Mouse (Mus musculus) C2C12 (cell line): ENCODE data around the gene Yap1. TPM values are rescaled to one million over a fixed set of nuclear protein-coding genes. Genes with fewer than 3 reads are reported as not detected.

ENCODE experiments used
- H3K27me3 ChIP-seq: one replicate; pipeline ENCODE4 v1.6.1; 2011; ENCODE audit not compliant: control insufficient read depth, insufficient read depth, insufficient read length
- H3K36me3 ChIP-seq: one replicate; pipeline ENCODE4 v1.6.1; 2011; ENCODE audit not compliant: control insufficient read depth, insufficient read depth
- H3K4me3 ChIP-seq: one replicate; pipeline ENCODE4 v1.5.1; 2011; ENCODE audit warnings: mild to moderate bottlenecking, control low read depth; ENCODE audit not compliant: poor library complexity, insufficient read depth, severe bottlenecking
- H3K79me2 ChIP-seq: one replicate; pipeline ENCODE4 v1.6.1; 2011; ENCODE audit not compliant: control insufficient read depth, insufficient read depth
- H3K79me3 ChIP-seq: one replicate; pipeline ENCODE4 v1.6.1; 2011; ENCODE audit warnings: low read depth, control low read depth
- H3ac ChIP-seq: one replicate; pipeline ENCODE3; 2011; ENCODE audit warnings: low read depth; ENCODE audit not compliant: control insufficient read depth, insufficient read length
- CEBPB ChIP-seq: IDR thresholded peaks from one replicate; pipeline ENCODE4 v1.6.1; 2011; ENCODE audit warnings: low read depth, mild to moderate bottlenecking, control low read depth, moderate library complexity
- CTCF ChIP-seq: IDR thresholded peaks from one replicate; pipeline ENCODE4 v1.5.1; 2011; ENCODE audit not compliant: control insufficient read depth, insufficient read depth, insufficient read length
- FOSL1 ChIP-seq: IDR thresholded peaks from one replicate; pipeline ENCODE4 v1.8.0; 2011; ENCODE audit warnings: mild to moderate bottlenecking, low read length; ENCODE audit not compliant: poor library complexity, insufficient read depth, severe bottlenecking
- MAX ChIP-seq: IDR thresholded peaks from one replicate; pipeline ENCODE4 v1.6.1; 2011; ENCODE audit warnings: mild to moderate bottlenecking, control low read depth
- MYOD1 ChIP-seq: IDR thresholded peaks from one replicate; pipeline ENCODE4 v1.6.1; 2011; ENCODE audit warnings: low read depth; ENCODE audit not compliant: control insufficient read depth, insufficient read length
- MYOG ChIP-seq: IDR thresholded peaks from one replicate; pipeline ENCODE4 v1.6.1; 2011; ENCODE audit not compliant: control insufficient read depth, insufficient read length; ENCODE audit errors: extremely low read depth
- USF1 ChIP-seq: IDR thresholded peaks from one replicate; pipeline ENCODE4 v1.6.1; 2011; ENCODE audit warnings: low read depth, mild to moderate bottlenecking, control low read depth, moderate library complexity
- polyA plus RNA-seq: library from polyadenylated mRNA; unstranded; fragments of >200 nt; fragmentation: generic; extraction: Trizol; gene quantifications from one replicate; pipeline ENCODE4 v1.2.1, GENCODE M21; 2012; ENCODE audit warnings: missing spikeins

Gene Yap1
- polyA plus RNA-seq, 1 experiment: 39.7 TPM

- Histone ChIP-seq H3ac (no peak overlapping the region), H3K36me3 (peaks cover 18% of the 10 kb centered on the region), H3K27me3 (no peaks in the 10 kb centered on the region), H3K79me2 (no peaks in the 10 kb centered on the region), H3K79me3 (no peaks in the 10 kb centered on the region), H3K4me3 (no peak overlapping the region)
- TF ChIP-seq CEBPB: no peak
- no peak for TF ChIP-seq MYOD1
- TF ChIP-seq FOSL1: no peak
- no peak for TF ChIP-seq MAX
- TF ChIP-seq CTCF: no peak
- no peak for TF ChIP-seq USF1
- TF ChIP-seq MYOG: no peak
Observed at GRCm38 (mm10) chr9:7928207-7928793, 76.1 kb downstream of the Yap1 start.

GRCm38 (mm10) chr9:7914925-7915324 lies 89.5 kb downstream of the Yap1 start:
- H3K27me3 ChIP-seq: no peaks in the 10 kb centered on the region
- no peaks in the 10 kb centered on the region for H3K79me3 ChIP-seq
- no peaks in the 10 kb centered on the region for H3K36me3 ChIP-seq
- H3K4me3 ChIP-seq: no peak overlapping the region
- TF ChIP-seq CTCF (no peak), USF1 (no peak), FOSL1 (no peak), CEBPB (no peak), MYOD1 (no peak), MYOG (no peak), MAX (no peak)
- no peaks in the 10 kb centered on the region for H3K79me2 ChIP-seq
- H3ac ChIP-seq: no peak overlapping the region

GRCm38 (mm10) chr9:7914487-7914886 lies 89.9 kb downstream of the Yap1 start:
- no peak overlapping the region for H3K4me3 ChIP-seq
- no peak for TF ChIP-seq CEBPB
- TF ChIP-seq MAX: no peak
- TF ChIP-seq CTCF: no peak
- TF ChIP-seq USF1: no peak
- no peak for TF ChIP-seq MYOD1
- TF ChIP-seq MYOG: no peak
- no peak for TF ChIP-seq FOSL1
- H3K79me3 ChIP-seq: no peaks in the 10 kb centered on the region
- no peaks in the 10 kb centered on the region for H3K27me3 ChIP-seq
- no peak overlapping the region for H3ac ChIP-seq
- no peaks in the 10 kb centered on the region for H3K79me2 ChIP-seq
- H3K36me3 ChIP-seq: no peaks in the 10 kb centered on the region

GRCm38 (mm10) chr9:7913953-7914352 lies 90.4 kb downstream of the Yap1 start:
- Histone ChIP-seq H3K27me3 (no peaks in the 10 kb centered on the region), H3K4me3 (no peak overlapping the region), H3ac (no peak overlapping the region), H3K36me3 (no peaks in the 10 kb centered on the region), H3K79me2 (no peaks in the 10 kb centered on the region), H3K79me3 (no peaks in the 10 kb centered on the region)
- TF ChIP-seq CTCF (no peak), CEBPB (no peak), MYOG (no peak), USF1 (no peak), FOSL1 (no peak), MAX (no peak), MYOD1 (no peak)

DNA sequence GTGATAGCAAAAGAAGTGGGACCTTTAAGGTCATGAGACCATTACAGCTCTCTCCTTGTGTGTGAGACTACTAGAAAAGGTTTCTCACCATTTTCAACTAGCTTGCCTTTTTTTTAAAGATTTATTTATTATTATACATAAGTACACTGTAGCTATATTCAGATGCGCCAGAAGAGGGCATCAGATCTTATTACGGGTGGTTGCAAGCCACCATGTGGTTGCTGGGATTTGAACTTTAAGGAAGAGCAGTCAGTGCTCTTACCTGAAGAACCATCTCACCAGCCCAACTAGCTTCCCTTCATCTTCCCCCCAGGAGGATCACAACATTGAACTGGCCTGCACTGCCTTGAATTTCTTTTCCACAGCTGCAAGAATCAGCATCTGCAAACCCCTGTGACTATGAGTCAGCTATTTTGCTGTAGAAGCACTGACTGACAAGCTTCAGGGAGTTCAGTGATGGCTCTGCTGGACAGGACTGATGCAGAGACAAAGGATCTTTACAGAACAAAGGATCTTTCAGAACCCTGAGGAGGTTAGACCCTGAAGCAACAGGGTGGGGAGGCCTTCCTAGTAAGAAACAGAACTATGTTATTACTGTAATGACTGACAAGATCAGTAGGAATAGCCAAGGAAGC lies 96.9 kb downstream of the Yap1 start:
- Histone ChIP-seq H3ac (no peak overlapping the region), H3K27me3 (no peaks in the 10 kb centered on the region), H3K4me3 (no peak overlapping the region), H3K79me3 (no peaks in the 10 kb centered on the region), H3K36me3 (no peaks in the 10 kb centered on the region), H3K79me2 (no peaks in the 10 kb centered on the region)
- TF ChIP-seq MYOG: no peak
- no peak for TF ChIP-seq MAX
- no peak for TF ChIP-seq CTCF
- no peak for TF ChIP-seq USF1
- no peak for TF ChIP-seq FOSL1
- TF ChIP-seq MYOD1: no peak
- no peak for TF ChIP-seq CEBPB

DNA sequence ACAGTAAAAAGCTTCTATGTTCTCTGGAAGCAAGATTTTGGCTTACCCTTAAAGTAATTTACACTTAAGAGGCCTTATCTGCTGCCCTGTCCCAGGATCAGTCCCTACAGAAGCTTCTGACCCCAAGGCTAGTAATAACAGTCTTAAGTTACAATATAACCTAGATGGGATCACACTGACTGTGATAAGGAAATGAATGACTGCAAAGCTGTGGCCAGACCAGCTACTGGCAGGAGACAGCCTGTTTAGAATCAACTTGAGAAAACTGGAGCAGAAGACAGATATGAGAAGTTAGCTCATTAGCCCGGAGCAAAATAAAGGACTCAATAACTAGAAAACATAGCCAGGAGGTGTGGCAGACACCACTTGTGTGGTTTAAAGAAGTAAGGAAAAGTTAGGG lies 97.8 kb downstream of the Yap1 start:
- Histone ChIP-seq H3K36me3 (no peaks in the 10 kb centered on the region), H3ac (no peak overlapping the region), H3K4me3 (no peak overlapping the region), H3K79me3 (no peaks in the 10 kb centered on the region), H3K27me3 (no peaks in the 10 kb centered on the region), H3K79me2 (no peaks in the 10 kb centered on the region)
- TF ChIP-seq FOSL1 (no peak), MYOD1 (no peak), CTCF (no peak)
